Mouse (Mus musculus) olfactory bulb, adult 2 months (tissue): Measurements from ENCODE around the gene Il31ra. TPM values are rescaled to one million over a fixed set of nuclear protein-coding genes. Genes with fewer than 3 reads are reported as not detected.

Experiments used
- H3K27ac ChIP-seq: fragments of 200-500 bp; 2 replicates; pipeline ENCODE4 v1.5.1; 2012; ENCODE audit warnings: low read depth, low read length; ENCODE audit not compliant: insufficient read depth
- H3K4me1 ChIP-seq: fragments of 200-500 bp; 2 replicates; pipeline ENCODE4 v1.6.1; 2012; ENCODE audit warnings: low read length; ENCODE audit not compliant: control insufficient read depth, insufficient read depth
- H3K4me3 ChIP-seq: fragments of 200-500 bp; 2 replicates; pipeline ENCODE4 v1.5.1; 2012; ENCODE audit warnings: mild to moderate bottlenecking, low read depth, low read length, moderate library complexity; ENCODE audit not compliant: insufficient read depth
- CTCF ChIP-seq: fragments of 200-500 bp; IDR thresholded peaks from 2 replicates; pipeline ENCODE4 v1.5.1; 2012; ENCODE audit warnings: low read depth, mild to moderate bottlenecking, low read length, moderate library complexity; ENCODE audit not compliant: insufficient read depth
- POLR2A ChIP-seq: fragments of 200-500 bp; IDR thresholded peaks from 2 replicates; pipeline ENCODE4 v1.6.1; 2012; ENCODE audit warnings: mild to moderate bottlenecking, low read depth, low read length, moderate library complexity; ENCODE audit not compliant: insufficient read depth
- whole genome bisulfite sequencing: fragments of 180-500 bp; shearing (Covaris S2); methylation state at CpG from one replicate; pipeline ENCODE4 v1.1.7; 2018; 5-methylcytosine and 5-hydroxymethylcytosine counted together
- polyA plus RNA-seq: library from polyadenylated mRNA; stranded (reverse); fragments of >200 nt; gene quantifications from 2 replicates; pipeline ENCODE4 v1.2.4, GENCODE M21; 2012; ENCODE audit warnings: low replicate concordance; ENCODE audit not compliant: missing spikeins, insufficient read depth, insufficient read length

Il31ra gene
- polyA plus RNA-seq, 1 experiment, result not detected

- no peak for TF ChIP-seq CTCF
- TF ChIP-seq POLR2A, result no peak
- 94% methylated on average over 9 of the region's 9 CpGs for WGBS
These were observed 93.7 kb downstream of the Il31ra start for GRCm38 (mm10) chr13:112500466-112500865.

GRCm38 (mm10) chr13:112500027-112500426 is 94.1 kb downstream of the Il31ra start:
- no peak overlapping the region for H3K27ac ChIP-seq
- 97% methylated on average over 4 of the region's 4 CpGs for WGBS
- no peaks in the 10 kb centered on the region for H3K4me1 ChIP-seq
- no peak overlapping the region for H3K4me3 ChIP-seq
- TF ChIP-seq POLR2A (no peak), CTCF (no peak)

More at GRCm38 (mm10) chr13:112500466-112500865, 93.7 kb downstream of the Il31ra start:
- no peak overlapping the region for H3K27ac ChIP-seq
- no peaks in the 10 kb centered on the region for H3K4me1 ChIP-seq
- no peak overlapping the region for H3K4me3 ChIP-seq

DNA sequence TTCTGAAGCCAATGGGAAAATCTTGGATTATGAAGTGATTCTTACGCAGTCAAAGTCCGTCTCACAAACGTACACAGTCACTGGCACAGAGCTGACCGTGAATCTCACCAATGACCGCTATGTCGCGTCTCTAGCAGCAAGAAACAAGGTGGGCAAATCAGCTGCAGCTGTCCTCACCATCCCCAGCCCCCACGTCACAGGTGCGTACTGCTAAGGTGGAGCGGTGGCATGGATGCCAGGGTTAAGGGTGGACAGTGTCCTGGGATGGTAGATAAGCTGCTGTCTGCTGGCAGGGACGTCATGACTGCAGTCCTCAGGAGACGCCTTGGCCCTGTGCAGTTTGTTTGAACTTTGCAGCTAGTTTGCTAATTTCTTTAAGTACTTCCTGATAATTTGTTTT is 99.6 kb downstream of the Il31ra start:
- H3K4me1 ChIP-seq, result no peaks in the 10 kb centered on the region
- H3K27ac ChIP-seq, result no peak overlapping the region
- 96% methylated on average over 12 of the region's 12 CpGs for WGBS
- TF ChIP-seq CTCF (no peak), POLR2A (no peak)
- H3K4me3 ChIP-seq, result no peak overlapping the region

GRCm38 (mm10) chr13:112492285-112492678 is 101.9 kb downstream of the Il31ra start:
- TF ChIP-seq CTCF (no peak), POLR2A (no peak)
- H3K4me1 ChIP-seq, result no peaks in the 10 kb centered on the region
- H3K4me3 ChIP-seq, result no peak overlapping the region
- H3K27ac ChIP-seq, result no peak overlapping the region
- 97% methylated on average over 1 of the region's 1 CpGs for WGBS

GRCm38 (mm10) chr13:112491636-112492284 is 102.4 kb downstream of the Il31ra start:
- WGBS, result 92% methylated on average over 14 of the region's 14 CpGs
- Histone ChIP-seq H3K4me3 (no peak overlapping the region), H3K27ac (no peak overlapping the region), H3K4me1 (no peaks in the 10 kb centered on the region)
- TF ChIP-seq CTCF (no peak), POLR2A (no peak)

DNA sequence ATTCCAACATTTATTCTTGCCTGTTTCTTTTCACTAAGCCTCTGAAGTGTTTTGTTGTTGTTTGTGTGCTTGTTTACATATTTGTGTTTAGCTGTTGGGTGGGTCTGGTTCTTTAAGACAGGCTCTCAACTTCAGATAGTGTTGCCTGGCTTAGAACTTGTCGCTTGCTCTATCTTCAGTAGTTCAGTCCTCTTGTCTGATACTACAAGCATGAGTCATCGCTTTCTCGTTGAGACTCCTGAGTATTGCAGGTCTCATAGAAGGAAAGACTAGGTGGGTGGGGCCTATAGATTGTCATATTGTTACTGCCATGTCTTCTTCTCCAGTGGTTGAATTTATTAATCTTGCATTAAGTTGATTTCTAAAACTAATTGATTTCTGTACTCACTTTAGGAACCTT is 104.1 kb downstream of the Il31ra start:
- H3K4me1 ChIP-seq, result no peaks in the 10 kb centered on the region
- WGBS, result 90% methylated on average over 3 of the region's 3 CpGs
- TF ChIP-seq POLR2A (no peak), CTCF (no peak)
- no peak overlapping the region for H3K27ac ChIP-seq
- H3K4me3 ChIP-seq, result no peak overlapping the region

DNA sequence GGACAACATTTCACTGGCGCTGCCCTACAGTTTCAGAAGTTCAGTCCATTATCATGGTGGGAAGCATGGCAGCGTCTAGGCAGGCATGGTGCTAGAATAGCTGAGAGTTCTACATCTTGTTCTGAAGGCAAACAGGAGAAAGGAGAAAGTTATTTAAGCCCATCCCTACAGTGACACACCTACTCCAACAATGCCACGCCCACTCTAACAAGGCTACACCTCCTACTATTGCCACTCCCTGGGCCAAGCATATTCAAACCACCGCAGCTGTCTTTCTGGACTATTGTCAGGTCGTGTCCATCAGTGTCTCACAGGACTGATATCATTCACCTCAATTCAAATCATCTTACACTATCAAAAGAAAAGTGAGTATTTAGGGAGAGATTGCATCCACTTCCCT is 107.5 kb downstream of the Il31ra start:
- Histone ChIP-seq H3K4me3 (no peak overlapping the region), H3K27ac (no peak overlapping the region), H3K4me1 (no peaks in the 10 kb centered on the region)
- 96% methylated on average over 5 of the region's 5 CpGs for WGBS
- no peak for TF ChIP-seq POLR2A
- TF ChIP-seq CTCF, result no peak

DNA sequence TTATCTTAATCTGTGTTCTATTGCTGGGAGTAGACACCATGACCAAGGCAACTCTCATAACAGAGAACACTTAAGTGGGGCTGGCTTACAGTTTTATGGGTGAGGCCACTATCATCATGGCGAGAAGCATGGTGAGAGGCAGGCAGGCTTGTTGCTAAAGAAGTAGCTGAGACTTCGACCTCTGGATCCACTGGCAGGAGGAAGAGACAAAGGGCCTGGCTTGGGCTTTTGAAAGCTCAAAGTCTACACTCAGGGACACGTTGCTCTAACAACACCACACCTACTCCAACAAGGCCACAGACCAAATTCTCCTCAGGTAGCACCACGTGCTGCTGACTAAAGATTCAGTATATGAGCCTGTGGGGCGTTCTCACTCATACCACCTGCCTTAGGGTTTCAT is 107.9 kb downstream of the Il31ra start:
- WGBS, result over 99% methylated on average over 5 of the region's 5 CpGs
- H3K27ac ChIP-seq, result no peak overlapping the region
- no peak for TF ChIP-seq CTCF
- no peak for TF ChIP-seq POLR2A
- no peak overlapping the region for H3K4me3 ChIP-seq
- H3K4me1 ChIP-seq, result no peaks in the 10 kb centered on the region

DNA sequence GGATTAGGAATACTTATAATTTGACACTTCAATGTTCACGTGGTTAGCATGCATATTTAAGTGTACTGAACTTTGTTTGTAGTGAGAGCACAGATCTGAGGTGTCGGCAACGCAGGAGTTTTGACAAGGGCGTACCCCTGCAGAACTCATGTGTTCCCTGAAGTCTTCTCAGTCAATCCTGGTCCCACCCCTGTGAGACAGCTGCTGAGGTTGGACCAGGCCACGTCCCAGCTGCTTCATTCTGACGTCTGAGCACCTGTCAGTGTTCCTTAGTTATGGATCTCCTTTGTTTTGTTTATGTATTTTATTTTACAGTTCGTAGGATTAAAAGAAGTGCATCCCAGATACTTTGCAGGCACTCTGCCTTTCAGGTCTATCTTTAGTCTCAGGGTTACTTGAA is 111.1 kb downstream of the Il31ra start:
- 79% methylated on average over 7 of the region's 7 CpGs for WGBS
- TF ChIP-seq POLR2A, result no peak
- TF ChIP-seq CTCF, result no peak
- H3K4me3 ChIP-seq, result no peak overlapping the region
- H3K4me1 ChIP-seq, result no peaks in the 10 kb centered on the region
- H3K27ac ChIP-seq, result no peak overlapping the region
